Mouse (Mus musculus) heart, postnatal 0 days (tissue): ENCODE results near the gene F11.

Experiments used
- CTCF ChIP-seq: IDR thresholded peaks from 2 replicates; pipeline ENCODE4 v1.5.1; 2016; ENCODE audit warnings: antibody characterized with exemption, control low read depth, low read depth
- EP300 ChIP-seq: IDR thresholded peaks from 2 replicates; pipeline ENCODE4 v1.6.1; 2016; ENCODE audit warnings: antibody characterized with exemption, low read depth

GRCm38 (mm10) chr8:45291790-45292189, 30.0 kb upstream of the F11 start:
- TF ChIP-seq CTCF (no peak), EP300 (no peak)
